Mouse (Mus musculus): Measurements from ENCODE around the gene Kcna10.

Kcna10 gene

GRCm38 (mm10) chr3:107239607-107240006 is 56.8 kb downstream of the Kcna10 start, which contains the start of gene Prok1:
Gene Prok1 (minus strand): TSS chr3:107239707.
- no peak for DNase-seq (ENCODE audit: low read depth, low spot score)

- DNase-seq (ENCODE audit: low read depth, low spot score): no peak
These were observed 58.7 kb downstream of the Kcna10 start for GRCm38 (mm10) chr3:107241389-107242094.
